Mouse (Mus musculus) heart, postnatal 0 days (tissue): Measurements from ENCODE around the gene BC107364.

ENCODE experiments used
- CTCF ChIP-seq: IDR thresholded peaks from 2 replicates; pipeline ENCODE4 v1.5.1; 2016; ENCODE audit warnings: antibody characterized with exemption, control low read depth, low read depth
- EP300 ChIP-seq: IDR thresholded peaks from 2 replicates; pipeline ENCODE4 v1.6.1; 2016; ENCODE audit warnings: antibody characterized with exemption, low read depth

GRCm38 (mm10) chr3:96435557-96436091 lies 16.5 kb downstream of the BC107364 start:
- no peak for TF ChIP-seq CTCF
- TF ChIP-seq EP300: no peak
